Mouse (Mus musculus): ENCODE measurements at regions not wholly inside any gene's neighbourhood (a gene's known extent, or its start where the extent isn't known, plus 50 kb on each side); places are given as distances from the start of the nearest gene placed in this dataset.

- TF ChIP-seq CTCF (IDR thresholded peaks at IDR 0.05) (no peak), EP300 (IDR thresholded peaks at IDR 0.05) (no peak)
These were observed 90.6 kb upstream of the Atxn1 start for GRCm38 (mm10) chr13:46055410-46055809.

Data from lung, postnatal 0 days (tissue).